ENCODE assay signal across 16 mouse cellular contexts in the genomic region with DNA sequence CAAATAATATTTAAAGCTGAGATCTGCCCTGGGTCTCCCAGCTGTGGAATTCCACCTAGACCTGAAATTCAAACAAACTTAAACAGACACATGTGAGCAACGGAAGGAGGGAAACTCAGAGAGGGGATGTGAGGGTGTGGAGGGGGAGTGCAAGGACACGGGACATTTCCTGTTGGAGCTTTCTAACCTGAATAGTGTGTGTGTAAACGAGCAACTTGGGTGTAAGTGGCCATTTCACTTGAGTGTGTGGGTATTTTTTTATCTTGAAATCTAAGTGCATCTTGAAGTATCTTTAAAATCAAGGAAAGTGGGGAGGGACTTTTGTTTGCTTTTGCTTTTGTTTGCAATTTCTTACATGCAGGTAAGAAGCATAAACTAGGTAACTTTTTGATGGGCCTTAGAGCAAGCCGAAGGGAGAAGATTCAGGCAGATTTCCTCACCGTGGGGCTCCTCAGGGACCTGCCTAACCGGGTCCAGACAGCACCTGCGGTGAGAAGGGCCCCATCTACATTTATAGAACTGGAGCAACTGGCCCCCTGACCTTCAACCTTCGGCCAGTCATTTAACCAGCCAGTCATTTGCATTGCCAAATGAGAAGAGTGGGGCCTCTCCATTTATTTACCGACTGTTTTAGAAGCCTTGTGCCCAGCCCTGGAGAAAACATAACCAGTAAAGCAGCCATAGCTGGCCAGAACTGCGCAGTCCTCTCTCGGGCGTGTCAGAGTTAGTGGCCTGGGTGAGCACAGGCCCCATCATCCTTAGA. TPM values are rescaled to one million over a fixed set of nuclear protein-coding genes. Genes with fewer than 3 reads are reported as not detected.
DNase-seq lines count a peak whose midpoint lies in the region; ATAC-seq and TF ChIP-seq lines count a peak whose summit lies in the region.
"Had no signal": no experiment of that assay in that cellular context is flagged by ENCODE, and none has a peak within 500 bp of the region (broad histone marks: within the 10 kb centered on the region; RNA-seq: fewer than 3 reads in every experiment).

No protein-coding gene starts in this region.

- TF ChIP-seq POLR2A in CH12.LX (IDR thresholded peaks at IDR 0.05; ENCODE audit: low read depth, low read length), result no peak

- dilution Hi-C loops in CH12.LX (cut with MboI; ENCODE audit: extremely low pct_ligation_motif_present, extremely low pct_unique_long_range_greater_than_20kb, low sequenced_read_pairs), result no loop called here

- TF ChIP-seq EP300 in CH12.LX (IDR thresholded peaks at IDR 0.05; ENCODE audit: low read length), result peak; percentile 67
- TF ChIP-seq EP300 in liver, embryonic 14.5 days (IDR thresholded peaks at IDR 0.05; ENCODE audit: low read depth), result no peak

- no peak for ATAC-seq in kidney, embryonic 14.5 days (ENCODE audit: low FRiP score, low TSS enrichment)
- ATAC-seq in liver, embryonic 14.5 days (ENCODE audit: insufficient read depth), result no peak
- no peak for ATAC-seq in megakaryocyte-erythroid progenitor cell, adult 5-6 weeks (replicated peaks; ENCODE audit: low FRiP score, low TSS enrichment, poor library complexity, severe bottlenecking)
- ATAC-seq: forebrain, embryonic 13.5 days had no signal

- TF ChIP-seq CTCF in CH12.LX (conservative IDR thresholded peaks at IDR 0.05 in 1 of 2, IDR thresholded peaks at IDR 0.05 in 1 of 2; ENCODE audit: low read depth in 2 of 2, low read length in 2 of 2), result no peak
- no peak for TF ChIP-seq CTCF in liver, embryonic 14.5 days (IDR thresholded peaks at IDR 0.05; ENCODE audit: low read depth)

- TF ChIP-seq RAD21 in CH12.LX (IDR thresholded peaks at IDR 0.05; ENCODE audit: low read depth, low read length), result no peak

- no peaks in the 10 kb centered on the region for H3K79me2 ChIP-seq in CH12.LX (replicated peaks; ENCODE audit: control insufficient read depth, extremely low read depth, insufficient read depth, poor library complexity, severe bottlenecking)

- WGBS in kidney, embryonic 14.5 days, result 52% methylated on average over 12 of the region's 12 CpGs
- 64% methylated on average over 12 of the region's 12 CpGs for WGBS in liver, embryonic 14.5 days (ENCODE audit: insufficient replicate concordance)
- WGBS in midbrain, embryonic 10.5 days, result 78% methylated on average over 12 of the region's 12 CpGs

- no peak overlapping the region for H3K9ac ChIP-seq in kidney, embryonic 14.5 days (ENCODE audit: low read depth, low read length)
- peak overlapping the region; percentile 35 for H3K9ac ChIP-seq in CH12.LX (ENCODE audit: insufficient read depth, low read depth)
- H3K9ac ChIP-seq in liver, embryonic 14.5 days (replicated peaks), result peak overlapping the region; percentile 6; the same call in 1 of the 2 replicates
- H3K9ac ChIP-seq: forebrain, embryonic 13.5 days; hindbrain, embryonic 14.5 days; limb, embryonic 15.5 days; midbrain, embryonic 12.5 days had no signal

- H3K27ac ChIP-seq in kidney, embryonic 14.5 days (ENCODE audit: low read depth, low read length), result no peak overlapping the region
- H3K27ac ChIP-seq in CH12.LX (ENCODE audit: insufficient read depth, low read depth), result peak overlapping the region; percentile 30; the same call in 1 of the 2 replicates
- peak overlapping the region; percentile 46; the same call in 1 of the 2 replicates for H3K27ac ChIP-seq in liver, embryonic 14.5 days
- H3K27ac ChIP-seq in midbrain, embryonic 10.5 days (replicated peaks), result no peak overlapping the region
- H3K27ac ChIP-seq: forebrain, embryonic 13.5 days; gastrocnemius, adult 2 months; hindbrain, embryonic 14.5 days; limb, embryonic 15.5 days; midbrain, embryonic 12.5 days had no signal

- DNase-seq in kidney, adult 18-20 months, result peak; percentile 43
- DNase-seq in CH12.LX (ENCODE audit: extremely low read depth), result no peak
- DNase-seq in kidney, adult 8-10 months, result peak; percentile 50 to 54
- DNase-seq in liver, embryonic 14.5 days (ENCODE audit: low read depth in 3 of 3, low spot score in 3 of 3), result no peak
- no peak for DNase-seq in midbrain, embryonic 10.5 days (ENCODE audit: low spot score)
- DNase-seq in frontal cortex, postnatal 25 days (ENCODE audit: low spot score in 2 of 2), result no peak
- DNase-seq: cerebellum, postnatal 14 days; gastrocnemius, adult 2 months; heart, postnatal 10 days; thymus, postnatal 25 days had no signal

- no peak overlapping the region for H3K4me3 ChIP-seq in kidney, embryonic 14.5 days (ENCODE audit: low read length)
- no peak overlapping the region for H3K4me3 ChIP-seq in CH12.LX (replicated peaks in 1 of 3; ENCODE audit: low read depth in 2 of 3, low read length in 2 of 3, poor library complexity in 1 of 3)
- no peak overlapping the region for H3K4me3 ChIP-seq in liver, embryonic 14.5 days (ENCODE audit: insufficient read depth in 1 of 2, low read depth in 2 of 2, low read length in 2 of 2)
- no peak overlapping the region for H3K4me3 ChIP-seq in midbrain, embryonic 10.5 days
- H3K4me3 ChIP-seq: forebrain, embryonic 13.5 days; gastrocnemius, adult 2 months; limb, embryonic 15.5 days; midbrain, embryonic 12.5 days had no signal

- H3K9me3 ChIP-seq in kidney, embryonic 14.5 days (ENCODE audit: control insufficient read depth, low read length), result no peaks in the 10 kb centered on the region
- H3K9me3 ChIP-seq in CH12.LX (replicated peaks; ENCODE audit: low read length), result no peaks in the 10 kb centered on the region
- H3K9me3 ChIP-seq in liver, embryonic 14.5 days (ENCODE audit: control insufficient read depth, low read length), result no peaks in the 10 kb centered on the region
- no peaks in the 10 kb centered on the region for H3K9me3 ChIP-seq in midbrain, embryonic 10.5 days (replicated peaks)
- H3K9me3 ChIP-seq: forebrain, embryonic 13.5 days; limb, embryonic 15.5 days; midbrain, embryonic 12.5 days had no signal

- H3K4me1 ChIP-seq in kidney, embryonic 14.5 days (ENCODE audit: control insufficient read depth, insufficient read depth, low read length), result no peaks in the 10 kb centered on the region; the same call in 1 of the 2 replicates
- H3K4me1 ChIP-seq in CH12.LX (ENCODE audit: control insufficient read depth in 1 of 2, insufficient read depth in 2 of 2), result peaks cover 24 to 25% of the 10 kb centered on the region in 2 experiments
- peaks cover 22 to 29% of the 10 kb centered on the region in 2 experiments for H3K4me1 ChIP-seq in liver, embryonic 14.5 days (replicated peaks; ENCODE audit: control insufficient read depth in 2 of 2, insufficient read depth in 2 of 2, low read length in 1 of 2)
- peaks cover 18% of the 10 kb centered on the region for H3K4me1 ChIP-seq in midbrain, embryonic 10.5 days

- H3K36me3 ChIP-seq in kidney, embryonic 14.5 days (ENCODE audit: control insufficient read depth, insufficient read depth, low read length), result peaks cover 10% of the 10 kb centered on the region
- H3K36me3 ChIP-seq in CH12.LX (replicated peaks in 1 of 2; ENCODE audit: control insufficient read depth in 1 of 2, insufficient read depth in 1 of 2, low read length in 1 of 2), result peaks cover 9 to 23% of the 10 kb centered on the region in 2 experiments
- H3K36me3 ChIP-seq in liver, embryonic 14.5 days (replicated peaks; ENCODE audit: control insufficient read depth, insufficient read depth, low read depth), result no peaks in the 10 kb centered on the region; the same call in 1 of the 2 replicates
- H3K36me3 ChIP-seq in midbrain, embryonic 10.5 days, result peaks cover 18% of the 10 kb centered on the region

- H3K27me3 ChIP-seq in kidney, embryonic 14.5 days (ENCODE audit: control insufficient read depth, insufficient read depth, low read length), result no peaks in the 10 kb centered on the region
- H3K27me3 ChIP-seq in CH12.LX (replicated peaks), result no peaks in the 10 kb centered on the region
- no peaks in the 10 kb centered on the region for H3K27me3 ChIP-seq in liver, embryonic 14.5 days (ENCODE audit: control insufficient read depth, insufficient read depth, low read length)
- no peaks in the 10 kb centered on the region; the same call in 1 of the 2 replicates for H3K27me3 ChIP-seq in midbrain, embryonic 10.5 days (ENCODE audit: low read depth, poor library complexity, severe bottlenecking)
- H3K27me3 ChIP-seq: forebrain, embryonic 13.5 days; limb, embryonic 15.5 days had no signal

- no peak overlapping the region for H3K4me2 ChIP-seq in kidney, embryonic 14.5 days (replicated peaks; ENCODE audit: low read depth, low read length)
- H3K4me2 ChIP-seq in CH12.LX (ENCODE audit: insufficient read depth, low read depth, poor library complexity, severe bottlenecking), result peak overlapping the region; percentile 81
- no peak overlapping the region for H3K4me2 ChIP-seq in liver, embryonic 14.5 days (ENCODE audit: low read depth)
- H3K4me2 ChIP-seq: forebrain, embryonic 13.5 days; hindbrain, embryonic 14.5 days; limb, embryonic 15.5 days; midbrain, embryonic 12.5 days had no signal

- in situ Hi-C loops in CH12.LX (cut with MboI; ENCODE audit: low pct_ligation_motif_present, low pct_unique_long_range_greater_than_20kb, low sequenced_read_pairs), result loop anchor here (25.0 kb wide), 1 partner anchor 290 kb away; no protein-coding TSS in a partner anchor

TF ChIP-seq in CH12.LX, 34 proteins besides CTCF, POLR2A, EP300 and RAD21 (continues in another document):
- TF ChIP-seq ETS1 (conservative IDR thresholded peaks at IDR 0.05; ENCODE audit: low read depth, low read length) (peak; percentile 62; the same call in 1 of the 2 replicates), GABPA (IDR thresholded peaks at IDR 0.05; ENCODE audit: insufficient replicate concordance, low read depth, low read length) (no peak), SMC3 (IDR thresholded peaks at IDR 0.05; ENCODE audit: low read depth, low read length) (no peak), MYC (IDR thresholded peaks at IDR 0.05; ENCODE audit: low read depth, low read length) (no peak), CHD2 (IDR thresholded peaks at IDR 0.05; ENCODE audit: low read length) (peak; percentile 48; the same call in 1 of the 2 replicates), MXI1 (IDR thresholded peaks at IDR 0.05; ENCODE audit: low read depth, low read length) (0 out of 2 replicates have a peak, but pooled peaks have one; percentile 45), SIN3A (IDR thresholded peaks at IDR 0.05; ENCODE audit: low read length) (peak; percentile 33; the same call in 1 of the 2 replicates), MAZ (IDR thresholded peaks at IDR 0.05; ENCODE audit: low read depth, low read length) (peak; percentile 71), MAFK (IDR thresholded peaks at IDR 0.05; ENCODE audit: insufficient replicate concordance, low read length) (0 out of 2 replicates have a peak, but pooled peaks have one; percentile 20)

RNA-seq across cellular contexts. Expression of a gene that starts 2.7 kb away (rescaled TPM):
- polyA plus RNA-seq in kidney, embryonic 14.5 days (2014; fragmentation: Nextera tagmentation; extraction: Ambion mirVana), result 43.1 and 89.4 TPM in 2 replicates
- 42.1 and 54.9 TPM in 2 replicates for total RNA-seq in CH12.LX (2012; rRNA removed)
- total RNA-seq in CH12.LX (2014; rRNA removed), result 39.3 and 39.6 TPM in 2 replicates
- 63.6 and 66.6 TPM in 2 replicates for polyA plus RNA-seq in CH12.LX (2012; ENCODE audit: insufficient read length, low read depth)
- polyA plus RNA-seq in liver, embryonic 14.5 days (2012; rRNA removed), result 20.9 and 27.7 TPM in 2 replicates
- 69.1 and 75.0 TPM in 2 replicates for polyA plus RNA-seq in liver, embryonic 14.5 days (2014; fragmentation: Nextera tagmentation; extraction: Ambion mirVana)
- 143 and 160 TPM in 2 replicates for polyA plus RNA-seq in midbrain, embryonic 10.5 days (2016; fragmentation: Nextera tagmentation; extraction: Ambion mirVana)
- total RNA-seq in megakaryocyte-erythroid progenitor cell, adult 5-6 weeks (2014; fragmentation: Nextera tagmentation), result 89.1 and 93.7 TPM in 2 replicates
- total RNA-seq in megakaryocyte-erythroid progenitor cell, adult 5-6 weeks (2017), result 88.2 and 109 TPM in 2 replicates

Comparison
In these comparisons a context has a peak if more than half of its experiments do, and no peak if none do; other contexts are left out.
1. DNase-seq: peak in kidney, adult 18-20 months (single experiment) and kidney, adult 8-10 months (2 of 2); none in CH12.LX (single experiment), liver, embryonic 14.5 days (0 of 3), midbrain, embryonic 10.5 days (single experiment) and frontal cortex, postnatal 25 days (0 of 2).
2. H3K27ac ChIP-seq: peak in CH12.LX (single experiment) and liver, embryonic 14.5 days (single experiment); none in kidney, embryonic 14.5 days (single experiment) and midbrain, embryonic 10.5 days (single experiment).